Mouse (Mus musculus) neural tube, embryonic 10.5 days (tissue): ENCODE measurements around the gene Tbc1d10a.

ENCODE experiments used
- DNase-seq: peaks from one replicate; pipeline ENCODE4 v3.0.0-alpha.2; 2017; ENCODE audit warnings: low spot score; ENCODE audit errors: extremely low spot score

Gene Tbc1d10a

DNA sequence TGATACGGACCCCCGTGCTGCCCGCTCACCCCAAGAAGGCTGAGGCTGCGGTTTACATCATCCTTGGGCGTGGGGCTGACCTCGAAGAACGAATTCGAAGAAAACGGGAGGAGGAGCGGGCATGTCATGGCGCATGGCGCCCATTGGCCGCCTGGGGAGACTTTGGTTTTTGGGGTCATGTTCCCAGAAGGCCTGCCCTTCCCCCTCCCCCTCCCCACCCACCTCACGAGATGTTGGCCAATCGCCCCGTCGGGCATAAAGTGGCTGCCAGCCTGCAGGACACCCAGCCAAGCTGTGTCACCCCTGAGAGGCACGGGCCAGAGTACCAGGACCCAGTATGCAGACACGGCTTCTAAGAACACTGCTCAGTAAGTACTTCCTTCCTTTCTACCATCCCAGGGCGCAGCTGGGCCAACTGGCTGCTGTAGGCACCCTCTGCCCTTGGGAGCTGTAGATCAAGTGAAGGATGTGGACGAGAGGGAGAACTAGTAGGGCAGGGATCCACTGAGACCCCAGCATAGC is 50.0 kb downstream of the Tbc1d10a start:
- no peak for DNase-seq

DNA sequence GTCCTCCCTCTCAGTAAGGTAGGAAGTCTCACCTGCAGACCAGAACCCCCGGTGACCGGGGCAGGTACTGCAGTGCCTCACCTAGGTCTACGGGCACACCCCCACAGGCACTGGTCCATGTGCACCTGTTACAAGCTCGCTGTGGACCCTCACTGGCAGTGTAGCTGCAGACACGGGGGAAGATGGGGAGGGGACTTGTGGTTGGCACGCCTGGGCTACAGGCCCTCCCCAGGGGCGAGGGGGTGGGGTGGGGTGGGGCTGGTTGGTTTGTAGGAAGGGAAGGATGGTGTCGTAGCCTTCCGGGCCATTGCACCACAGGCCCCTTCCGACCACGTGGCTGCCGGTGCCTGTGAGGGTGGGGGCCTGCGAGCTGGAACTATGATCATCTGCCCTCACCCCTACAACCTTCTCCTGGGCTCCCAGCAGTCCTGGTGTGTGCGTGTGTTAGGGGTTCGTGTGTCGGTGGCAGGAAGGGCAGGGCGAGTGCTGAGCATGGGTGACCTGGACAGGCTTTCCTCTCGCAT is 50.9 kb downstream of the Tbc1d10a start:
- DNase-seq = no peak

DNA sequence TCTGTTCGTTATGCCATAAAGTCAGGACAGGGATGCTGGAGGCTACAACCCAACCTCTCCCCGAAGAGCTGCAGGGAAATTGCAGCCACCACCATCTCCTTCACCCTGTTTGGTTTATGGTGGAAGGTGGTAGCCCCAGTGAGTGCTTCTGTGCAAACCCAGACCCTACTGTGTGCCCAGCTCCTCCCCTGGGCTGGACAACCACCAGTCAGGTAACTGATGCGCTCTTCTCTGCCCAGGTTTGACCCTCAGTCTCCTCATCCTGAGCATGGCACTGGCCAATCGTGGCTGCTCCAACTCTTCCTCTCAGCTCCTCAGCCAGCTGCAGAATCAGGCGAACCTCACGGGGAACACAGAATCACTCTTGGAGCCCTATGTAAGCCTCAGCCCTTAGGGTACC is 51.6 kb downstream of the Tbc1d10a start:
- DNase-seq = no peak

DNA sequence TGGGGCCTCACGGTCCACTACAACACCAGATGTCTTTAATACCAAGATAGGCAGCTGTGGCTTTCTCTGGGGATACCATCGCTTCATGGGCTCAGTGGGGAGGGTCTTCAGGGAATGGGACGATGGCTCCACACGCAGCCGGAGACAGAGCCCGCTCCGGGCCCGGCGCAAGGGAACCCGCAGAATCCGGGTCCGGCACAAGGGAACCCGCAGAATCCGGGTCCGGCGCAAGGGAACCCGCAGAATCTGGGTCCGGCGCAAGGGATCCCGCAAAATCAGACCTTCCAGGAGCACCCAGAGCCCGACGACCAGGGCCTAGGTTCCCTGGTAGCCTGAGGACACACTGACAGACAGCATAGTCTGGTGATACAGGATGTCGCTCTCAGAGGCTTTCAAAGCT is 53.1 kb downstream of the Tbc1d10a start:
- no peak for DNase-seq

DNA sequence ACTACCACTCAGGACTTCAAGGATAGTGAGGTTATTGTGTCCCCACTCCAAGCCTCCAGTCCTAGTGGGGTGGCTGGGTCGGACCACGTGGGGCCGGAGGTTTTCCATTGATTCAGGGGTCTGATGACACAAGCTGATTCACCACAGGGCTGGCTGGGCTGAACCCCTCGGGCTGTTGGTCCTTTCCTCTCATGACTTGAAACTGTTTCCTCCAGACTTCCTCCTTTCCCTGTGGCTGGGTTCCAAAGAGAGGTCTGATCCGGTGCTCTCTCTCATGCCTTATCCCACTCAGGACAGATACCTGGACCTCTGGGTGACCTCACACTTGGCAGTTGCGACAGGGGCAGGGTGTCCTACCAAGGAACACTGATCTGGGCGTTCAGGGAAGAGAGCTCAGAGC is 53.6 kb downstream of the Tbc1d10a start:
- no peak for DNase-seq

DNA sequence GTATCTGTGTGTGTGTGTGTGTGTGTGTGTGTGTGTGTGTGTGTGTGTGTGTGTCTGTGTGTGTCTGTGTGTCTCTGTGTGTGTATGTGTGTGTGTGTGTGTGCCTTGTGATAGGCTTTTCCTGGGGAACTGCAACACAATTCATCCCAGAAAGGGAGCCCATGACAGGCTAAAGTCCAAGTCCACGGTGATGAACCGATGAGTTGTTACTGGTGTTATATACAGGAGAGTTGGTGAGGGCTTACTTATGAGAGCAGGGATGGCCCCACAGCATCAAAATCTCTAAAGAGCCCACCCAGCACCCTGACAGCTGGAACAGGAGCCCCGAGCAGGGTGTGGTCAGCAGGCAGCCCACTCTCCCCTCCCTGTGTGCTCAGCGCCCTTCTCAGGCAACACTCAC is 54.6 kb downstream of the Tbc1d10a start:
- DNase-seq = no peak

DNA sequence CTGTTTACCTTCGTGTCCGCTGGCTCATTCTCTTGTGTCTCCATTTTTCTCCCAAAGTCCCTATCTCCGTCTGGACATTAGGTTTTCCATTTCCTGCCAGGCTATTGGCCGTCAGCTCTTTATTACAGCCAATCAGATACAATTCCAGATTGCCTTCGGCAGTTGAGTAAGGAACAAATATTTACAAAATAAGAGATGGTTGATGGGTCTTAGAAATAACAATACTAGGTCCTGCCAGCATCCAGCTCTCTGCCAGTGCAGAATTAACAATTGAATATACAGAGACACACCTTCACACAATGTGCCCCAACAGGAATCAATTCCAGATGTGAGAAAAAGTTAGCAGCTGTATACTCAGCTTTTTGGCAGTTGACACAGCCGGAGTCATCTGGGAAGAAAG is 59.5 kb downstream of the Tbc1d10a start:
- no peak for DNase-seq

DNA sequence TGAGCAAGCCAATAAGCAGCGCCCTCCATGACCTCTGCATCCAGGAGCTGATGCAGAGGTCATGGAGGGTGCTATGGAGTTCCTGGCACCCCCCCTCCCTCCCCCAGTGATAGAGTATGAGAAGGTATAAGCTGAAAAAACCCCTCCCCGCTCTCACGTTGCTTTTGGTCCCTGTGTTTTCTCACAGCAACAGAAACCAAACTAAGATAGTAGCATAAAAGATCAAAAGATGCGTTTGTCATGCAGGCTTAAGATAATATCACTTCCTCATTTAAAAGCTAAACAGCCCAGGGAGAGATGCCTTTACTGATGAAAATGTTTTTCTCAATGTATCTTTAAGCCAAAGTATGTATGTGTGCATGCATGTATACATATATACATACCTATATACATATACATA is 60.0 kb downstream of the Tbc1d10a start:
- DNase-seq = no peak

DNA sequence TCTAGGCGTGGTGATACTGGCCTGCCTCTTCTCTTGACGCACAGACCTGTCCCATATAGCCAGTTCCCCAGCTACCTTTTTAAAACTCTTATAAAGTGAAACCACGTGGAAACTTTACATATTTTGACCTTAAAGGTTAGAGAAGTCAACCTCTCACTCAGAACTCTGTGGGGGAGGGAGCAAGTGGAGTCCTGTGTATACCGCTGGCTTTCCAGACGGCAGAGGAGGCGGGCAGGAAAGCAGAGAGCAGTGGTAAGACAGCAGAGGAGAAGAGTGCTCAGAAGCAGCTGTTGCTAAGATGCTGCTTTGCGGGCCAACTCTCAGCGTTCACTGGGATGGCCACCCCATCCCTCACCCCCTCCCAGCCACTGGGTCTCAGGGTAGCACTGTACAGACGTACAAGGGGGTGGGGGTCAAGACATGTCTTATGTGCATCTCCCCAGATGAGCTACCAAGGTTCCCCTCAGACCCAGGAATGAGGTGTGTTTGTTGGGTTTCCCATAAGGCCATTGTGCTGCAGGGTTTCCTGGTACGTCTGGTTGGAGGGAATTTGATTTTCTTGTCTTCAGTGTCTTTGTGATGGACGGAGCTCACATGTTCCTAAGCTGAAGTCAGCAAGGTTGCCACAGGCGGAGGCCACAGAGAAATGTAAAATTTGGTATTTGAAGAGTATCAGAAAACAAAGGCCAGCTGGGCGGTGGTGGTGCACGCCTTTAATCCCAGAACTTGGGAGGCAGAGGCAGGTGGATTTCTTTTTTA is 60.8 kb downstream of the Tbc1d10a start:
- DNase-seq = no peak

DNA sequence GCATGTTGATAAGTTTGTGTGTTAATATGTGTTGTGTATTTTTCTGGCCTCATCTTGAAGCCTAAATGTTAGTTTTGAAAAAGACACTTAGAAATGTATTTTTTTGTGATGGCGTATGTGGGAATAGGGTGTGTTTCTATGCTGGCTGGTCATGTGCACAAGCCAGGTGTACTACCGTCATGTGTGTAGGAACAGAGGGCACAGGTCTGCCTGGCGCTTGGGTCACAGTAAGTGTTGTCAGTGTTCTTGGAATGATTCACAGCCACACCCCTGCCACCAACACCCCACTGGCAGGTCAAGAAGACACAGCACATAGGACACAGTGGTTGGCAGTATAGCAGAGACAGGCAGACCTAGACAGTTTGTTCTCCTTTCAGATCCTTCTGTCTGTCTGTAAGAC is 62.6 kb downstream of the Tbc1d10a start:
- no peak for DNase-seq

DNA sequence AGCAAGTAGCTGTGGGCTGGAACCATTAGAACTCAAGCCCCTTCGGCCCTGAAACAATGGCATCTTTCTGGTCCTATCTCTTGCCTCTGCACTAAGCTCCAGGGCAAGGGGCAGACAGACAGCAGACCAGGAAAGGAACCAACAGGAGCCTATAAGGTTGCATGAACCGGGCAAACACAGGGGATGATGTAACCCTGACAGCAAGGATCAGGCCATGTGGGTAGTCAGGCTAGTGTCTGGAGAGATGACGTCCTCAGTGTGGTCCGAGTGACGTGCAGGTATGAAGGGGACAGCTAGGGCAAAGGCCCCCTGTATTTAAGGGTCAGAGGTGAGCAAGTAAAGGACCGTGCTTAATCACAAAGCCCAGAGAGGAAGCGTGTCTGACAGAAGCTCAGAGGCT is 63.7 kb downstream of the Tbc1d10a start:
- no peak for DNase-seq

DNA sequence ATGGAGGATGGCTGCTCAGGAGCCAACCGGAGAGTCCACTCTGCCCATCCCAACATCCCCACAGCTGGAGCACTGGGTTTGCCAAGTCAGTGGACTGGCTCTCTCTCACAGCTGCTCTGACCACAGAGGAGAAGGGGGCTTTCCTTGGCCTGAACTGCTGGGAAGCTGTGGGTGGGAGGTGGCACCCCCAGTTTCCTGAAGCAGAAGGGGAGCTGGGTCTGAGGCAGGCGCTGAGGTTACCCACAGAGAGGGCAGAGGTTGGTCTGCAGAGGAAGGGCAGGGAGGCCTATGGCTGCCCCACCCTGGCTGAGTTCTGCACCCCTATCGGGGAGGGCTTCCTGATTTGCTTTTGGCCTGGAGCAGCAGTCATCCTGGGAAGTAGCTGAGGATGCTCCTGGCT is 64.8 kb downstream of the Tbc1d10a start:
- no peak for DNase-seq

DNA sequence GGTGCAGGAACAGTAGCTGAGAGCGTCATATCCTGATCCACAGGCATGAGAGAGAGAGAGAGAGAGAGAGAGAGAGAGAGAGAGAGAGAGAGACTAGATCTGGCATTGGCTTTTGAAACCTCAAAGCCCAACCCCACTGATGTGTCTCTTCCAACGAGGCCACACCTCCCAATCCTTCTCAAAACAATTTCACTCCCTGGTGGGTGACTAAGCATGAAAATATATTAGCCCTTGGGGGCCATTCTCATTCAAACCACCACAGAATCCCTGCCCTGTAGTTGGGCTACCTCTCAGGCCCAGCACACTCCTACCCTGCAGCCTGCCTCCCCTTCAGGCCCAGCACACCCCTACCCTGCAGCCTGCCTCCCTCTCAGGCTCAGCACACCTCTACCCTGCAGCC is 66.3 kb downstream of the Tbc1d10a start:
- DNase-seq = no peak

DNA sequence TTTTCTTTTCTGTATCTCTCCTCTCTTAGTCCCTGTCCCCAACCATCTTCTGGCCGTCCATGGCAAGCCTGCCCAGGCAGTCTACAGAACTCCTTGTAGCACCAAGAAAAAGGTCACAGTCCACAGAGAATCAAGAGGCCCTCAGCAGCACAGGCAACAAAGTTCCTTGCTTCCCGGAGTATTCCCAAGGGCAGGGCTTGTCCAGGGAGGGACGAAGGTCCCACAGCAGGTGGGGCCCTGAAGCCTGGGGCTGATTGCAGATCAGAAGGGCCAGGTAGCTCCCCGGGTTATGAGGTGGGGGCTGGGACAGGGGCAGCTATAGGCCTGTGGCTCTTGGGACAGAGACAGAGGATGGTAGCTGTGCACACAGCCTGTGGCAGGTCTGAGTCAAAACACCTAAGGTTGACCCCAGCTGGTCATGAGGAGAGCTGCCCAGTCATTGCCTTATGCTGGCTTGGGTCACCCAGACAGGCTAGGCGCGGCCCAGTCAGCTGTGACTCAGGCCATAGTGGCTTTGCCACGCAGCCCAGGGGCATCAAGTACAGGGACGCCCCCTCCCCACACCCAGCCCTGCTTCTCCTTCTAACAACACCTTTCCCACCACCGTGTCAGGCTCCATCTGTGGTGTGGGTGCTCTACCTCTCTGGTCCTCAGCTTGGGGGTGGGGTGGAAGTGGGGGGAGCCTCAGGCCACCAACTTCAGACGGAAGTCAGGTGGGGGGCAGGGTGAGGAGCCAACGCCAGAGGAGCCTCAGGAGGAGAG is 70.4 kb downstream of the Tbc1d10a start, which contains the start of gene Lif:
TSS of gene Lif (plus strand) at position 712 of the 762 bp plus-strand sequence.
- DNase-seq = no peak

DNA sequence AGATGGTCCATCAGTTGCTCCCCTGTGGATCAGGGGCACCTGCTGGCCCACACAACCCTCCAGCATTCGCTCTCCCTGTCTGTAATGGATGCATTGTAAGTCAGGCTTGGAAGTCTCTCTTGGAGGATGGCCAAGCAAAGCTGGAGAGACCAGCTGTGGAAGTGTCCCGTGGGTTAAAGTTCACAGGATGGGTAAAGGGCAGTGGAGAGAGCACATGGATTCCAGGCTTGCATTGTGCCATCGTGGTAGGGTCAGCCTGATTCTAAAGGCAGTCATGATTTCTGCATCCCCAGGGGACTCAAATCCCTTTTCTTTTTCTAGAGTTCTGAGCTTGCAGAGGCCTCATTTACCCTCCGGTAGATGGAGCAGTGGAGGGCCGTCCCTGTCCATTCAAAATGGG is 71.2 kb downstream of the Tbc1d10a start:
- DNase-seq = no peak

DNA sequence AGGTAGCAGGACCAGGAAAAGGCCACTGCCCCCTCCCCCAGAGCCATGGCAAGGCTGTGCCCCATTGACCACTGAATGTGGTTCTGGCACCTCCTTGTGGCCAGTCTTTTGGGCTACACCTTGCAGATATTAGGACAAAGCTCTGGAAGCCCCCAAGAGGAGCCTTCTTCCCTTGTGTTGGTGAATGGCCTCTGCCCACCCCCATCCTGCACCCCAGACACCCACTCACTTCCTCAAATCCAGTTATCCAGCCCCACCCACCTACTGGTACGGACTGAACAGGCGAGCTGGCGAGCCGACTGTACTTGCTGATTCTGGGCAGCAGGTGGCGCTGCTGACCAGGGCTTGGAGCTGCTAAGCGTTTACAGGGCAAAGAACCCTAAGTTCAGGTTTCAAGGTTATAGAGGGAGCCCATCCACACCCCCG is 72.1 kb downstream of the Tbc1d10a start:
- DNase-seq = peak; percentile 88

DNA sequence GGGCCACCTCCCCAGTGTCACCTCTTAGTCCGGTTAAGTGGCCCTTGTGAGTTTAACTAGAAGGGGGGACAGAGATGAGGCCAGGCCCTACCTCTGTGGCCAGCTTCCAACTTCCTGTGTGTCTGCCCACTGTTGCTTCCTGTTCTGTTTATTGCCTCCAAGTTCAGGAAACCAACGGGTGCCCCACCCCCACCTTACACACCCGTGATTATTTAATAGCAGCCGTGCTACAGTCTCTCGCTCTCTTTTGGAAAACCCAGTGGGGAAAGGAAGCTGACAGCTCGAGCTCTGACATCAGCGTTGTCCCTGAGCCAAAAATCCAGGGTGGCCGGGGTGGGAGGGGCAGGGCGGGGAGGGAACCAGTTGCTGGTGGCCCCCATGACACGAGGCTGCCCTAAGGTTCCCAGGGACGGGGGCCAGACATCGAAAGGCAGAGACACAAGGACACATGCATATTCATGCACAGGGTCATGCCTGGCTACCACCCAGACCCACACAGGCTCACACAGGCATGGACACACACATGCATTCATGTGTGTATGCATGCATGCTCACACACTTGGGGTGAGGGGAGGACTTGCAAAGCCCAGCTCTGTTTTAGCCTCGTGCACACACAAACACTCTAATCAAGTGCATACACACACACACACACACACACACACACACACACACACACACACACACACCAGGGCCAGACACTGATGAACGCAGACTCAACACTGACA is 74.0 kb downstream of the Tbc1d10a start:
- no peak for DNase-seq

DNA sequence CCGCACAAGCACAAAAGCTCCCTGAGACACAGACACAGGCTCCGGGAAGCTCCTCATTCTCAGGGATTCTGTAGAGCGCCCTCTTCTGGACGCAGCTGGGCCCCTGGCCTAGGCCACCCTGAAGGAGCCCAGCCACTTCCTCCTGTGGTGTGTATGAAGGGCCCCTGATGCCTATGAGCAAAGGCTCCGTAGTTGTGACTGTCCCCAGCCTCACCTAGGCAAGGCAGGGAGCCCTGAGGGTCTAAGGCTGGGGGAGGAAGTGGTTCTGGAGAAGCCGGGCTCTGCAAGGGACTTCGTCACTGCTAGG is 74.6 kb downstream of the Tbc1d10a start:
- DNase-seq = peak; percentile 44

DNA sequence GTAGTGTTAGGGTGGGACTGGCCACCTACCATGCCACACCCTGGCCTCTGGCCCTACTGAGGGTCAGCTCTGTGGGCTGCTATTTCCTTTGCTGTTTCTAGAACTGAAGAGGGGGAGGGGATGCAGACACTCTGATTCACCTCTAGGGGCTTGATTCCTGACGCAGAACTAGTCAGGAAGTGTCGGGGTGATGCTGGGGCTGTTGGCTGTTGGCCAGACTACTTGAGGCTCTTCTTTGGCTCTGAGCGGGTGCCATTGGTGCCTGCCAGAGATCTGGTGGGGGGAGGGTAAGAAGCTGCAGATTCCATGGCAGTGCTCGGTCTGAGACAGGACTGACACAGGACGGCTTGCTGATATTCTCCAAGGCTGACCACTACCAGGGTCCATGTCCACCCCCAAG is 75.4 kb downstream of the Tbc1d10a start:
- DNase-seq = no peak

DNA sequence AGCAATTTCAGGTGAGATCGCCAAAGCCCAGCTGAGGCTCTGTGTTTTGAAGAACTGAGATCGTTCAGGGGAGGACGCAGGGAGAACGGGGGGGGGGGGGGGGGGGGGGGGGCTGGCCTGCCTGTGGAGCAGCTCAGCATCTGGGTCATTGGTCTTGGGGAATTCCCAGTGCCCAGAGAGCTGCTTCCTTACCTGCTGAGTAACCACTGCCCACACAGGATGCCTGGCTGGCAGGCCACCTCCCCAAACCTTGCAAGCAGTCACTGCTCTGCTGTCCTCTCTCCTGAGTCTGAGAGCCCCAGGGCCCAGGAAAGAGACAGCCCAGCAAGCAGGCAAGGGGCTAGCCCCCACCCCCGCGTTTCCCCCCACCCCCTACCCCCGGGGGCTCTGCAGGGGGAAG is 76.3 kb downstream of the Tbc1d10a start:
- no peak for DNase-seq

DNA sequence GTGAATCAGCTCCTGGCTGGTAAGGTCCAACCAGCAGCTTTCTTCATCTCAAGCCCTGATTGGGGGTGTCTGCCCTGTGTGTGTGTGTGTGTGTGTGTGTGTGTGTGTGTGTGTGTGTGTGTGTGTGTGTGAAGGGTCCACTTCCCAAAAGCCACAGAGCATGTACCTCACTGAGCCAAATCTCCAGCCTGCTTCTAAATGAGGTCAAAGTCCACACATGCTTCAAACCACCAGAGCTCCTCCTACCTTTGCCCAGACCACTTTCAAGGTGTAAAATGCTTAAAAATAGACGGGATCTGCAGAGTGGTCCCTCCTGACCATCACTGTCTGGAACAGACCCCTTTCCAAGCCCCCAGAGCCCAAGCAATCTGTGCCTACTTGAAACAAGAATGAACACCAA is 76.7 kb downstream of the Tbc1d10a start:
- no peak for DNase-seq

DNA sequence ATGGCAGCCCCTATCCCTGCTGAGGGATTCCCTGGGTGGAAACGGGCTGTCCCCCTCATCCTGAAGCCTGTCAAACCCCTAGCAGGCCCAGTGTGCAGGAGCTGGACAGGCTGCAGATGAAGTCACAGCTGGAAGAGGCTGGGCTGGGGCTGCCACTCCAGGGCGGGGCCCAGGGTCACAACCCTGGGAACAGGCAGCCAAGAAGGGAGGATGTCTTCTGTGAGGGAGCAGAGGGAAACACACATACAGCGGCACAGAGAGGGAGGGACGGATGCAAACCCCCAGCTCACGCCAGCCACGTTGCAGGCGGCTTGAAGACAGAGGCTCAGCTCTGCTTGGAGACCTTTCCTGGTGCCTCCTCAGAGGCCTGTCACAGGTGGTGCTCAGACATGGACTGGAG is 77.5 kb downstream of the Tbc1d10a start:
- DNase-seq = no peak
